Mouse (Mus musculus): ENCODE results near the gene Mrpl22.
"Not testable (repeated sequence)": the region's sequence is repeated elsewhere in the genome, so short reads cannot be mapped to it uniquely, and the experiment has no call there.

The Mrpl22 gene

DNA sequence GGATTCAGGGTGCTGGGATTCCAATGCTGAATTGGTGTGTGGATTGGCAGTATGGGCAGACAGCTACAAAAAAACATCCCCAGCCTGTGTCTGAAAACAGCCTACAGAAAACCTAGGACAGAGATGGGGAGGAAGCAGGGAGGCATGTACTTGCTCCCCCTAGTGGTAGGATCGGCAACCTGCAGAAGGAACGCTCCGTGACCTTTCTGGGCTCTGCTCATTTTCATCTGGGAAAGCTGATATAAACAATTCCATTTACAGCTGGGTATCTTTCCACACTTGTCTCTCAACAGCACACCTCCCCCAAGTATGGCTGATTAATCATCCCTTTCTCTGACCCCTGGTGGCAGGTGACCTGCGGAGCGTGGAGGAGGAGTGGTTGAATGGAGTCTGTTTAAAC lies 54.2 kb downstream of the Mrpl22 start:
- peak; percentile 72 for DNase-seq (ENCODE audit: extremely low spot score, low read depth, low spot score)

DNA sequence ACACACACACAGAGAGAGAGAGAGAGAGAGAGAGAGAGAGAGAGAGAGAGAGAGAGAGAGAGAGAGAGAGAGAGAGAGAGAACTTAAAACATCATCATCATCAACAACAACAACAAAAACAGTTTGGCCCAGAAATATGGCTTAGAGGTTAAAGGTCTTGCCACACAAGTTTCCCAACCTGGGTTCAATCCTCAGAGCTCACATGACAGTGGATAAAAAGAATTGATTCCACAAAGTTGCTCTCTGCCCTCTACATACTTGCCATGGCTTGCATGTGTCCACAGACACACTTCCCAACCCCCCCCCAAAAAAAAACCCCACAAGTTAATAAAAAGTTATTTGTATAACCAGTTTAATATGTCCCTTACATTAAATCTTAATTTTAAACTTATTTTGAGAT lies 55.0 kb downstream of the Mrpl22 start:
- no peak for DNase-seq (ENCODE audit: extremely low spot score, low read depth, low spot score)

DNA sequence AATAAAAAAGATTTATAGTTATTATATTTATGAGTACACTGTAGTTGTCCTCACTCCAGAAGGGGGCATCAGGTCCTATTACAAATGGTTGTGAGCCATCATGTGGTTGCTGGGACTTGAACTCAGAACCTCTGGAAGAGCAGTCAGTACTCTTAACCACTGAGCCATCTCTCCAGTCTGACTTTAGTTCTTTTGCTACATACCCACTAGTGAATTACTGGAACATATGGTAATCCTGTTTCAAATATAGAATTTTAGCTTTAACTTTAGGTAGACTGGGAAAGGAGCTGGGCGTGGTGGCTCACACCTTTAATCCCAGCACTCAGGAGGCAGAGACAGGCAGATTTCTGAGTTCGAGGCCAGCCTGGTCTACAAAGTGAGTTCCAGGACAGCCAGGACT lies 56.6 kb downstream of the Mrpl22 start:
- not testable (repeated sequence) for DNase-seq (ENCODE audit: extremely low spot score, low read depth, low spot score)

Data from hindlimb bud, embryonic 11.5 days (tissue).